13 mouse cellular contexts compared by ENCODE assay signal in genomic region chr9:43224771-43225355, GRCm38 (mm10). TPM values are rescaled to one million over a fixed set of nuclear protein-coding genes. Genes with fewer than 3 reads are reported as not detected.
DNase-seq lines count a peak whose midpoint lies in the region; ATAC-seq and TF ChIP-seq lines count a peak whose summit lies in the region.
"Had no signal": no experiment of that assay in that cellular context is flagged by ENCODE, and none has a peak within 500 bp of the region (broad histone marks: within the 10 kb centered on the region; RNA-seq: fewer than 3 reads in every experiment).

No protein-coding gene starts in this region.

- ATAC-seq in heart, embryonic 14.5 days (ENCODE audit: insufficient number of reproducible peaks, insufficient read depth, low FRiP score, low read depth): peak; percentile 67
- ATAC-seq in intestine, embryonic 14.5 days (replicated peaks; ENCODE audit: low FRiP score, low TSS enrichment, low read depth): no peak
- peak; percentile 83 for ATAC-seq in liver, embryonic 14.5 days (ENCODE audit: insufficient read depth)
- no peak for ATAC-seq in hindbrain, embryonic 14.5 days (ENCODE audit: low FRiP score)

- TF ChIP-seq EP300 in liver, embryonic 14.5 days (IDR thresholded peaks at IDR 0.05; ENCODE audit: low read depth): peak; percentile 76

- peak overlapping the region; percentile 29 to 65 for H3K27ac ChIP-seq in heart, embryonic 14.5 days (replicated peaks in 1 of 2; ENCODE audit: control insufficient read depth in 1 of 2, insufficient read depth in 1 of 2, low read depth in 2 of 2, low read length in 2 of 2)
- H3K27ac ChIP-seq in intestine, embryonic 14.5 days (ENCODE audit: low read depth): peak overlapping the region; percentile 67; the same call in 1 of the 2 replicates
- peak overlapping the region; percentile 65 for H3K27ac ChIP-seq in liver, embryonic 14.5 days
- H3K27ac ChIP-seq in hindbrain, embryonic 14.5 days: no peak overlapping the region

- H3K4me1 ChIP-seq in heart, embryonic 14.5 days (ENCODE audit: control insufficient read depth in 2 of 2, insufficient read depth in 2 of 2, low read length in 2 of 2): peaks cover 11 to 20% of the 10 kb centered on the region in 2 experiments
- H3K4me1 ChIP-seq in intestine, embryonic 14.5 days (replicated peaks; ENCODE audit: control insufficient read depth, insufficient read depth, low read length): peaks cover 50% of the 10 kb centered on the region
- H3K4me1 ChIP-seq in liver, embryonic 14.5 days (replicated peaks; ENCODE audit: control insufficient read depth in 2 of 2, insufficient read depth in 2 of 2, low read length in 1 of 2): peaks cover 27 to 44% of the 10 kb centered on the region in 2 experiments
- H3K4me1 ChIP-seq in hindbrain, embryonic 14.5 days (replicated peaks; ENCODE audit: control insufficient read depth, insufficient read depth, low read length): no peaks in the 10 kb centered on the region

- H3K9ac ChIP-seq in heart, embryonic 14.5 days (ENCODE audit: low read length): 0 out of 2 replicates have a peak overlapping the region, but pooled peaks have one; percentile 11
- H3K9ac ChIP-seq in intestine, embryonic 14.5 days (ENCODE audit: low read length): peak overlapping the region; percentile 14; the same call in 1 of the 2 replicates
- peak overlapping the region; percentile 59 for H3K9ac ChIP-seq in liver, embryonic 14.5 days (replicated peaks)
- H3K9ac ChIP-seq in hindbrain, embryonic 14.5 days: no peak overlapping the region

- H3K4me2 ChIP-seq in heart, embryonic 14.5 days (ENCODE audit: low read length): peak overlapping the region; percentile 27; the same call in 1 of the 2 replicates
- no peak overlapping the region for H3K4me2 ChIP-seq in intestine, embryonic 14.5 days (ENCODE audit: low read length)
- peak overlapping the region; percentile 54 for H3K4me2 ChIP-seq in liver, embryonic 14.5 days (ENCODE audit: low read depth)
- no peak overlapping the region for H3K4me2 ChIP-seq in hindbrain, embryonic 14.5 days (replicated peaks)

- peaks cover 25% of the 10 kb centered on the region for H3K36me3 ChIP-seq in heart, embryonic 14.5 days (ENCODE audit: control insufficient read depth, insufficient read depth, low read length)
- H3K36me3 ChIP-seq in intestine, embryonic 14.5 days (ENCODE audit: control insufficient read depth, insufficient read depth, low read length): peaks cover 59% of the 10 kb centered on the region
- H3K36me3 ChIP-seq in liver, embryonic 14.5 days (replicated peaks; ENCODE audit: control insufficient read depth, insufficient read depth, low read depth): peaks cover 38% of the 10 kb centered on the region
- no peaks in the 10 kb centered on the region for H3K36me3 ChIP-seq in hindbrain, embryonic 14.5 days (replicated peaks; ENCODE audit: control insufficient read depth, insufficient read depth)

- H3K27me3 ChIP-seq in heart, embryonic 14.5 days (ENCODE audit: control insufficient read depth, insufficient read depth, low read length): no peaks in the 10 kb centered on the region
- H3K27me3 ChIP-seq in intestine, embryonic 14.5 days (replicated peaks; ENCODE audit: control insufficient read depth, insufficient read depth, low read length): no peaks in the 10 kb centered on the region
- H3K27me3 ChIP-seq in liver, embryonic 14.5 days (ENCODE audit: control insufficient read depth, insufficient read depth, low read length): no peaks in the 10 kb centered on the region
- H3K27me3 ChIP-seq in hindbrain, embryonic 14.5 days (ENCODE audit: control insufficient read depth, insufficient read depth, low read length): no peaks in the 10 kb centered on the region

- WGBS in heart, embryonic 14.5 days: 27% methylated on average over 11 of the region's 11 CpGs
- WGBS in intestine, embryonic 14.5 days: 47% methylated on average over 11 of the region's 11 CpGs
- WGBS in liver, embryonic 14.5 days (ENCODE audit: insufficient replicate concordance): 29% methylated on average over 11 of the region's 11 CpGs
- WGBS in hindbrain, embryonic 14.5 days: 60% methylated on average over 11 of the region's 11 CpGs

- H3K9me3 ChIP-seq in heart, embryonic 14.5 days (ENCODE audit: control insufficient read depth, low read length): no peaks in the 10 kb centered on the region
- no peaks in the 10 kb centered on the region for H3K9me3 ChIP-seq in intestine, embryonic 14.5 days (ENCODE audit: control insufficient read depth, low read length)
- no peaks in the 10 kb centered on the region for H3K9me3 ChIP-seq in liver, embryonic 14.5 days (ENCODE audit: control insufficient read depth, low read length)
- H3K9me3 ChIP-seq in hindbrain, embryonic 14.5 days (ENCODE audit: control insufficient read depth, low read length): no peaks in the 10 kb centered on the region

- no peak overlapping the region for H3K4me3 ChIP-seq in heart, embryonic 14.5 days (ENCODE audit: control insufficient read depth in 1 of 2, insufficient read depth in 1 of 2, low read depth in 1 of 2, low read length in 2 of 2)
- H3K4me3 ChIP-seq in intestine, embryonic 14.5 days (ENCODE audit: low read depth, low read length): no peak overlapping the region
- H3K4me3 ChIP-seq in liver, embryonic 14.5 days (ENCODE audit: insufficient read depth in 1 of 2, low read depth in 2 of 2, low read length in 2 of 2): peak overlapping the region; percentile 21 to 28; a peak in 3 of 4 replicates
- H3K4me3 ChIP-seq in hindbrain, embryonic 14.5 days (replicated peaks; ENCODE audit: low read length): no peak overlapping the region

- no peak for DNase-seq in heart, adult 9 months (ENCODE audit: low spot score in 2 of 2)
- peak; percentile 56 for DNase-seq in c-Kit-negative CD71-positive TER-119-positive erythroid progenitor cells, embryonic 14.5 days (ENCODE audit: low read depth, low spot score)
- no peak for DNase-seq in intestine, embryonic 14.5 days (ENCODE audit: low spot score)
- DNase-seq in liver, embryonic 14.5 days (ENCODE audit: low read depth in 3 of 3, low spot score in 3 of 3): peak; percentile 60 to 68 (median 65)
- no peak for DNase-seq in urinary bladder, postnatal 10 days (ENCODE audit: low spot score)
- DNase-seq in thymus, postnatal 36 days: no peak
- DNase-seq in hindbrain, embryonic 14.5 days (ENCODE audit: low spot score): no peak
- DNase-seq: cerebellum, adult 11 months; gastrocnemius, postnatal 25 days; kidney, adult 2 months; lung, postnatal 36 days; right cerebral cortex, adult 18-20 months had no signal

- TF ChIP-seq CTCF in liver, embryonic 14.5 days (IDR thresholded peaks at IDR 0.05; ENCODE audit: low read depth): no peak

RNA-seq across cellular contexts. Expression of gene Pou2f3, which starts 14.7 kb away (rescaled TPM):
- polyA plus RNA-seq in heart, embryonic 14.5 days (2014; fragmentation: Nextera tagmentation; extraction: Ambion mirVana): 0.12 TPM in 1 of 2 replicates, not detected in the other
- 0.89 and 1.3 TPM in 2 replicates for polyA plus RNA-seq in intestine, embryonic 14.5 days (2014; fragmentation: Nextera tagmentation; extraction: Ambion mirVana)
- polyA plus RNA-seq in liver, embryonic 14.5 days (2012; rRNA removed): not detected in 2 replicates
- polyA plus RNA-seq in liver, embryonic 14.5 days (2014; fragmentation: Nextera tagmentation; extraction: Ambion mirVana): not detected in 2 replicates
- not detected in 2 replicates for polyA plus RNA-seq in hindbrain, embryonic 14.5 days (2014; fragmentation: Nextera tagmentation; extraction: Ambion mirVana)

RNA-seq across cellular contexts. Expression of gene Oaf, which starts 14.8 kb away (rescaled TPM):
- 39.6 and 41.2 TPM in 2 replicates for polyA plus RNA-seq in heart, embryonic 14.5 days (2014; fragmentation: Nextera tagmentation; extraction: Ambion mirVana)
- 108 and 118 TPM in 2 replicates for polyA plus RNA-seq in intestine, embryonic 14.5 days (2014; fragmentation: Nextera tagmentation; extraction: Ambion mirVana)
- 20.7 and 29.4 TPM in 2 replicates for polyA plus RNA-seq in liver, embryonic 14.5 days (2012; rRNA removed)
- 37.1 and 42.6 TPM in 2 replicates for polyA plus RNA-seq in liver, embryonic 14.5 days (2014; fragmentation: Nextera tagmentation; extraction: Ambion mirVana)
- 7.9 and 9.6 TPM in 2 replicates for polyA plus RNA-seq in hindbrain, embryonic 14.5 days (2014; fragmentation: Nextera tagmentation; extraction: Ambion mirVana)

Comparison
In these comparisons a context has a peak if more than half of its experiments do, and no peak if none do; other contexts are left out.
1. ATAC-seq: peak in heart, embryonic 14.5 days (single experiment) and liver, embryonic 14.5 days (single experiment); none in intestine, embryonic 14.5 days (single experiment) and hindbrain, embryonic 14.5 days (single experiment).
2. H3K4me2 ChIP-seq: peak in heart, embryonic 14.5 days (single experiment) and liver, embryonic 14.5 days (single experiment); none in intestine, embryonic 14.5 days (single experiment) and hindbrain, embryonic 14.5 days (single experiment).
3. H3K4me3 ChIP-seq: peak in liver, embryonic 14.5 days (2 of 2); none in heart, embryonic 14.5 days (0 of 2), intestine, embryonic 14.5 days (single experiment) and hindbrain, embryonic 14.5 days (single experiment).
4. DNase-seq: peak in c-Kit-negative CD71-positive TER-119-positive erythroid progenitor cells, embryonic 14.5 days (single experiment) and liver, embryonic 14.5 days (3 of 3); none in heart, adult 9 months (0 of 2), intestine, embryonic 14.5 days (single experiment), urinary bladder, postnatal 10 days (single experiment), thymus, postnatal 36 days (0 of 2) and hindbrain, embryonic 14.5 days (single experiment).